Mouse (Mus musculus) bone marrow macrophage, adult 2 months (primary cell): ENCODE measurements around the gene Tada1.
A peak's percentile ranks its signal among the peaks of the same experiment; 100 is the strongest.

ENCODE experiments used
- CTCF ChIP-seq: IDR thresholded peaks from 2 replicates; pipeline ENCODE4 v1.5.1; 2012; ENCODE audit warnings: low read depth, mild to moderate bottlenecking, low read length, moderate library complexity
- POLR2A ChIP-seq: IDR thresholded peaks from 2 replicates; pipeline ENCODE4 v1.6.1; 2012; ENCODE audit warnings: mild to moderate bottlenecking, low read depth, low read length, borderline replicate concordance

- TF ChIP-seq CTCF = no peak
- 0 out of 2 replicates have a peak, but pooled peaks have one; percentile 80 for TF ChIP-seq POLR2A
These were observed 834 bp downstream of the Tada1 start for GRCm38 (mm10) chr1:166379630-166380231.
